ENCODE assay signal across 8 mouse cellular contexts in genomic region chr8:127063551-127064360, GRCm38 (mm10). TPM values are rescaled to one million over a fixed set of nuclear protein-coding genes. Genes with fewer than 3 reads are reported as not detected.
DNase-seq lines count a peak whose midpoint lies in the region; ATAC-seq and TF ChIP-seq lines count a peak whose summit lies in the region.

TSS of gene Pard3 (plus strand) at chr8:127063893.

- peak within 1 kb of the TSS; percentile 37 for H3K4me3 ChIP-seq in thymus, adult 2 months (ENCODE audit: control insufficient read depth, insufficient read depth, low read length)
- H3K4me3 ChIP-seq in embryonic facial prominence, embryonic 15.5 days (replicated peaks) = peak within 1 kb of the TSS; percentile 84
- H3K4me3 ChIP-seq in heart, embryonic 10.5 days = peak within 1 kb of the TSS; percentile 98
- peak within 1 kb of the TSS; percentile 91 for H3K4me3 ChIP-seq in kidney, embryonic 16.5 days (ENCODE audit: low read length)

- H3K9me3 ChIP-seq in embryonic facial prominence, embryonic 15.5 days (replicated peaks) = no peaks in the 10 kb centered on the region
- no peaks in the 10 kb centered on the region for H3K9me3 ChIP-seq in heart, embryonic 10.5 days
- no peaks in the 10 kb centered on the region for H3K9me3 ChIP-seq in kidney, embryonic 16.5 days (ENCODE audit: low read length)

- peak; percentile 93 for ATAC-seq in embryonic facial prominence, embryonic 15.5 days (ENCODE audit: insufficient number of reproducible peaks, low FRiP score, low TSS enrichment, low read depth)
- peak; percentile 95 for ATAC-seq in kidney, embryonic 16.5 days (ENCODE audit: low FRiP score, low TSS enrichment)

- no peaks in the 10 kb centered on the region for H3K36me3 ChIP-seq in thymus, adult 2 months (ENCODE audit: control insufficient read depth, insufficient read depth, low read length)
- H3K36me3 ChIP-seq in embryonic facial prominence, embryonic 15.5 days = no peaks in the 10 kb centered on the region
- H3K36me3 ChIP-seq in heart, embryonic 10.5 days = no peaks in the 10 kb centered on the region
- no peaks in the 10 kb centered on the region for H3K36me3 ChIP-seq in kidney, embryonic 16.5 days (ENCODE audit: insufficient read depth, low read length)

- peak within 1 kb of the TSS; percentile 87 for H3K9ac ChIP-seq in embryonic facial prominence, embryonic 15.5 days
- H3K9ac ChIP-seq in kidney, embryonic 16.5 days (replicated peaks; ENCODE audit: low read length) = peak within 1 kb of the TSS; percentile 98

- no peak for TF ChIP-seq CTCF in thymus, adult 2 months (IDR thresholded peaks at IDR 0.05; ENCODE audit: borderline replicate concordance, control insufficient read depth, extremely low read depth, insufficient read depth, low read length, poor library complexity)

- H3K27me3 ChIP-seq in thymus, adult 2 months (ENCODE audit: control insufficient read depth, insufficient read depth, low read length) = peaks cover 10% of the 10 kb centered on the region
- no peaks in the 10 kb centered on the region for H3K27me3 ChIP-seq in embryonic facial prominence, embryonic 15.5 days
- no peaks in the 10 kb centered on the region for H3K27me3 ChIP-seq in heart, embryonic 10.5 days (ENCODE audit: insufficient read depth, poor library complexity, severe bottlenecking)
- H3K27me3 ChIP-seq in kidney, embryonic 16.5 days (ENCODE audit: insufficient read depth, low read length) = no peaks in the 10 kb centered on the region; the same call in 1 of the 2 replicates

- peaks cover 3% of the 10 kb centered on the region; the same call in 1 of the 2 replicates for H3K4me1 ChIP-seq in thymus, adult 2 months (replicated peaks; ENCODE audit: control insufficient read depth, insufficient read depth, low read length)
- peaks cover 46% of the 10 kb centered on the region for H3K4me1 ChIP-seq in embryonic facial prominence, embryonic 15.5 days
- H3K4me1 ChIP-seq in heart, embryonic 10.5 days = peaks cover 45% of the 10 kb centered on the region
- peaks cover 39% of the 10 kb centered on the region for H3K4me1 ChIP-seq in kidney, embryonic 16.5 days (ENCODE audit: insufficient read depth, low read length)

- TF ChIP-seq POLR2A in thymus, adult 2 months (IDR thresholded peaks at IDR 0.05; ENCODE audit: control insufficient read depth, extremely low read depth, insufficient read depth, low read length, poor library complexity) = no peak

- no peak for DNase-seq in thymus, adult 2 months
- no peak for DNase-seq in thymus, postnatal 10 days (ENCODE audit: low spot score in 2 of 2)
- DNase-seq in heart, embryonic 10.5 days (ENCODE audit: low spot score) = peak; percentile 90
- DNase-seq in liver = peak; percentile 68
- peak; percentile 84 for DNase-seq in neural tube, embryonic 10.5 days (ENCODE audit: extremely low spot score, low spot score)
- peak; percentile 4 for DNase-seq in thymus, postnatal 25 days

- H3K4me2 ChIP-seq in embryonic facial prominence, embryonic 15.5 days (replicated peaks) = peak within 1 kb of the TSS; percentile 67
- peak within 1 kb of the TSS; percentile 66 for H3K4me2 ChIP-seq in kidney, embryonic 16.5 days (replicated peaks; ENCODE audit: low read depth, low read length)

- H3K27ac ChIP-seq in thymus, adult 2 months (ENCODE audit: control insufficient read depth, insufficient read depth, low read length) = no peak within 1 kb of the TSS
- H3K27ac ChIP-seq in embryonic facial prominence, embryonic 15.5 days (replicated peaks) = peak within 1 kb of the TSS; percentile 97
- H3K27ac ChIP-seq in heart, embryonic 10.5 days = peak within 1 kb of the TSS; percentile 97
- H3K27ac ChIP-seq in kidney, embryonic 16.5 days (ENCODE audit: low read length) = peak within 1 kb of the TSS; percentile 97

- 3% methylated on average over 85 of the region's 98 CpGs for WGBS in thymus, adult 2 months
- WGBS in embryonic facial prominence, embryonic 15.5 days = under 1% methylated on average over 97 of the region's 98 CpGs
- WGBS in heart, embryonic 10.5 days = under 1% methylated on average over 86 of the region's 98 CpGs
- WGBS in kidney, embryonic 16.5 days = under 1% methylated on average over 88 of the region's 98 CpGs

RNA-seq across cellular contexts. Expression of gene Pard3, which starts in this region (rescaled TPM):
- 10.3 and 10.4 TPM in 2 replicates for polyA plus RNA-seq in thymus, adult 2 months (2012; rRNA removed)
- 38.1 and 38.3 TPM in 2 replicates for polyA plus RNA-seq in embryonic facial prominence, embryonic 15.5 days (2015; fragmentation: Nextera tagmentation; extraction: Ambion mirVana)
- polyA plus RNA-seq in heart, embryonic 10.5 days (2016; fragmentation: Nextera tagmentation; extraction: Ambion mirVana) = 21.5 and 25.2 TPM in 2 replicates
- 25.5 and 28.7 TPM in 2 replicates for polyA plus RNA-seq in kidney, embryonic 16.5 days (2015; fragmentation: Nextera tagmentation; extraction: Ambion mirVana)

Comparison
In these comparisons a context has a peak if more than half of its experiments do, and no peak if none do; other contexts are left out.
1. DNase-seq: peak in heart, embryonic 10.5 days (single experiment), liver (single experiment), neural tube, embryonic 10.5 days (single experiment) and thymus, postnatal 25 days (single experiment); none in thymus, adult 2 months (single experiment) and thymus, postnatal 10 days (0 of 2).
2. H3K4me3 ChIP-seq: peak in every context shown above with its lines; median percentile 98 in heart, embryonic 10.5 days; 91 in kidney, embryonic 16.5 days; 84 in embryonic facial prominence, embryonic 15.5 days; 37 in thymus, adult 2 months.